Mouse (Mus musculus) hindbrain, embryonic 13.5 days (tissue): ENCODE measurements around the gene Poc1a. TPM values are rescaled to one million over a fixed set of nuclear protein-coding genes. Genes with fewer than 3 reads are reported as not detected.

ENCODE experiments used
- ATAC-seq: fragments of 200-750 bp; cut with Nextera tagmentation; 2 replicates; pipeline ENCODE4 v1.8.0; 2017; ENCODE audit warnings: moderate TSS enrichment; ENCODE audit not compliant: low FRiP score
- H3K27ac ChIP-seq: fragments of 300-500 bp; sonication (generic); 2 replicates; pipeline ENCODE4 v1.5.1; 2015; ENCODE audit warnings: inconsistent platforms, mild to moderate bottlenecking, moderate library complexity
- H3K27me3 ChIP-seq: fragments of 300-500 bp; sonication (generic); 2 replicates; pipeline ENCODE4 v1.6.1; 2015; ENCODE audit warnings: mild to moderate bottlenecking, inconsistent platforms
- H3K36me3 ChIP-seq: fragments of 300-500 bp; sonication (generic); 2 replicates; pipeline ENCODE4 v1.6.1; 2015; ENCODE audit warnings: mild to moderate bottlenecking, inconsistent platforms
- H3K4me1 ChIP-seq: fragments of 300-500 bp; sonication (generic); replicated peaks from 2 replicates; pipeline ENCODE4 v1.6.1; 2015; ENCODE audit warnings: inconsistent platforms
- H3K4me2 ChIP-seq: fragments of 300-500 bp; sonication (generic); 2 replicates; pipeline ENCODE4 v1.6.1; 2015; ENCODE audit warnings: inconsistent platforms, mild to moderate bottlenecking, moderate library complexity
- H3K4me3 ChIP-seq: fragments of 300-500 bp; sonication (generic); 2 replicates; pipeline ENCODE4 v1.5.1; 2015; ENCODE audit warnings: mild to moderate bottlenecking, inconsistent platforms
- H3K9ac ChIP-seq: fragments of 300-500 bp; sonication (generic); 2 replicates; pipeline ENCODE4 v1.6.1; 2015; ENCODE audit warnings: mild to moderate bottlenecking, inconsistent platforms
- H3K9me3 ChIP-seq: fragments of 300-500 bp; sonication (generic); 2 replicates; pipeline ENCODE4 v1.6.1; 2016; ENCODE audit warnings: inconsistent platforms
- WGBS: fragments of 180-500 bp; shearing (Covaris S2); methylation state at CpG from one replicate; pipeline ENCODE4 v1.1.7; 2015; 5-methylcytosine and 5-hydroxymethylcytosine counted together
- polyA plus RNA-seq: library from polyadenylated mRNA; unstranded; fragments of >200 nt; fragmentation: Nextera tagmentation; extraction: Ambion mirVana; gene quantifications from 2 replicates; pipeline ENCODE4 v1.2.1, GENCODE M21; 2015

The Poc1a gene
- polyA plus RNA-seq, 1 experiment from 2014 or later: 8.9 TPM

GRCm38 (mm10) chr9:106306662-106307351 is 25.9 kb downstream of the Poc1a start:
- Histone ChIP-seq H3K4me2 (no peak overlapping the region), H3K36me3 (peaks cover 3% of the 10 kb centered on the region; the same call in 1 of the 2 replicates), H3K27me3 (no peaks in the 10 kb centered on the region), H3K27ac (no peak overlapping the region), H3K9me3 (no peaks in the 10 kb centered on the region), H3K9ac (no peak overlapping the region), H3K4me3 (no peak overlapping the region), H3K4me1 (no peaks in the 10 kb centered on the region)
- WGBS: 47% methylated on average over 8 of the region's 8 CpGs
- ATAC-seq: 0 out of 2 replicates have a peak, but pooled peaks have one; percentile 59

- WGBS: 91% methylated on average over 5 of the region's 5 CpGs
- Histone ChIP-seq H3K4me3 (no peak overlapping the region), H3K9ac (no peak overlapping the region), H3K9me3 (no peaks in the 10 kb centered on the region), H3K4me1 (no peaks in the 10 kb centered on the region), H3K27me3 (no peaks in the 10 kb centered on the region), H3K36me3 (peaks cover 3% of the 10 kb centered on the region; the same call in 1 of the 2 replicates), H3K27ac (no peak overlapping the region), H3K4me2 (no peak overlapping the region)
- no peak for ATAC-seq
Measured at GRCm38 (mm10) chr9:106308151-106308550, 27.3 kb downstream of the Poc1a start.

GRCm38 (mm10) chr9:106308555-106308954 is 27.7 kb downstream of the Poc1a start:
- Histone ChIP-seq H3K4me1 (no peaks in the 10 kb centered on the region), H3K4me2 (no peak overlapping the region), H3K27ac (0 out of 2 replicates have a peak overlapping the region, but pooled peaks have one; percentile 48), H3K9me3 (no peaks in the 10 kb centered on the region), H3K9ac (0 out of 2 replicates have a peak overlapping the region, but pooled peaks have one; percentile 49), H3K4me3 (no peak overlapping the region), H3K27me3 (no peaks in the 10 kb centered on the region), H3K36me3 (peaks cover 3% of the 10 kb centered on the region; the same call in 1 of the 2 replicates)
- no peak for ATAC-seq
- 95% methylated on average over 2 of the region's 2 CpGs for WGBS

- Histone ChIP-seq H3K4me3 (no peak overlapping the region), H3K36me3 (peaks cover 3% of the 10 kb centered on the region; the same call in 1 of the 2 replicates), H3K9me3 (no peaks in the 10 kb centered on the region), H3K4me1 (no peaks in the 10 kb centered on the region), H3K27me3 (no peaks in the 10 kb centered on the region), H3K4me2 (no peak overlapping the region), H3K9ac (0 out of 2 replicates have a peak overlapping the region, but pooled peaks have one; percentile 49), H3K27ac (0 out of 2 replicates have a peak overlapping the region, but pooled peaks have one; percentile 48)
- WGBS: 94% methylated on average over 5 of the region's 5 CpGs
- no peak for ATAC-seq
Measured at GRCm38 (mm10) chr9:106308983-106309382, 28.1 kb downstream of the Poc1a start.

DNA sequence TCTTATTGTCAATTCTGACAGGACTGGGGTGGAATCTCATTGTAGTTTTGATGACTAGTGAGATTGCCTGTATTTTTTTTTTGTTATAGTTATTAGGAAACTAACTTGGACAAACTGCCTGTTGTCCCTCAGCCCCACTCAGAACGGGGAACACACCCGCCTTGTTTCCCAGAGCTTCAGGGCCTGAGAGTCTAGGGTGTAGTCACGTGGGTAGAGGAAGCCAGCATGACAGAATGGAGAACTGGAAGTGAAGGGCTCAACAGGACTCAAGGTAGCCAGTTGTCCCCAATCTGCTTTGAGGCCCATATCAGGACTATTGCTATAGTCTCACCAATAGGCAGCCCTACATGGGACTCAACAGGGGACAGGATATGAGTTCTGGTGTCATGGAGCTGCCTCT is 29.0 kb downstream of the Poc1a start:
- H3K4me1 ChIP-seq: no peaks in the 10 kb centered on the region
- no peak overlapping the region for H3K9ac ChIP-seq
- 88% methylated on average over 3 of the region's 3 CpGs for WGBS

DNA sequence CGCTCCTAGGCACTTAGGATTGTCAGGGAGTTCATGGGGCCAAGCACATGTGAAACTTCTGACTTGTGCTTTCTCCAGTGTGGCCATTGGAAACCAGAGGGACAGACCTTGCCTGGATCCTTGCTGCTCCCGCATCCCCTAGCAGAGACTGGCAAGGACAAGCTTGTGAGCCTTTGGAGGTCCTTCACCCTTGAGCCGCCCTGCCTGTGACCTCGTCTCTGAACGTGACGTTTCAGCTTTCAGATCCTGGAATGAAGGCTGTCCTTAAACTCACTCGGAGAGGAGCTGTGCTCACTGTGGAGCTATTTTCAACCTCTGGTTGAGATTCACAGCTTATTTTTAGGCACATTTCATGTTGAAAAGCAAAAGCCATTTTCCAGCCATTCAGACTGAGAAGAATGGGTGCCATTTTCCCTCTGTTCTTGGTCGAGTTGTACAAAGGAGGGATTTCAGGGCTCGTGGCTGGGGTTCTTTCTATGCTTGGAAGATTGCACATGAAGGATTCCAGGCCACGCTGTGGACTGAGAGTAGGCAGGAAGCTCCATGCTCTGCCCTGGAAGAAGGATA is 30.8 kb downstream of the Poc1a start:
- Histone ChIP-seq H3K4me3 (no peak overlapping the region), H3K9me3 (no peaks in the 10 kb centered on the region), H3K36me3 (peaks cover 3% of the 10 kb centered on the region; the same call in 1 of the 2 replicates), H3K27me3 (no peaks in the 10 kb centered on the region), H3K4me2 (no peak overlapping the region), H3K9ac (no peak overlapping the region), H3K4me1 (no peaks in the 10 kb centered on the region), H3K27ac (no peak overlapping the region)
- no peak for ATAC-seq
- 78% methylated on average over 10 of the region's 10 CpGs for WGBS

More for the DNA sequence above, 29.0 kb downstream of the Poc1a start:
- H3K27ac ChIP-seq: no peak overlapping the region
- no peak overlapping the region for H3K4me2 ChIP-seq
- H3K4me3 ChIP-seq: no peak overlapping the region
- no peaks in the 10 kb centered on the region for H3K9me3 ChIP-seq
- ATAC-seq: no peak
- peaks cover 3% of the 10 kb centered on the region; the same call in 1 of the 2 replicates for H3K36me3 ChIP-seq
- H3K27me3 ChIP-seq: no peaks in the 10 kb centered on the region

DNA sequence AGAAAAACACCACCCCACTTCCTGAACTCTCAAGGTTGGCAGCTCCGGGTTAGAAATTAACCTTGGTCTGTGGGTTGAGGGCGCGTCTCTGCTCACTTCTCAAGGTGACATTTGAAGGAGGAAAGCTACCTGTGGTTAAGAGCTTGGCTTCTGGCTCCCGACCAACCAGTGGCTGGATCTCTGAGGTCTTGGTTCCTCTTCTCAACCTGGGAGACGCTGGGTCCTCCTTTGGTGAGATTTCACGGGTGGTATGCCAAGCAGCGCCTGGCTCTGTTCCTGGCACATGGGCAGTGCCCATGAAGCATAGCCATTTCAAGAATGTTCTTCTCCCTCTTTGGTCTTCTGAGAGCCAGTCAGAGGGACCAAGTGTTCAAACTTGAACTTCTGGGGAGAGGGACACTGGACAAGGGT is 32.1 kb downstream of the Poc1a start:
- Histone ChIP-seq H3K4me3 (no peak overlapping the region), H3K9ac (no peak overlapping the region), H3K27ac (no peak overlapping the region), H3K4me2 (no peak overlapping the region), H3K9me3 (no peaks in the 10 kb centered on the region), H3K36me3 (peaks cover 3% of the 10 kb centered on the region; the same call in 1 of the 2 replicates), H3K27me3 (no peaks in the 10 kb centered on the region), H3K4me1 (no peaks in the 10 kb centered on the region)
- ATAC-seq: no peak
- 95% methylated on average over 7 of the region's 7 CpGs for WGBS

- no peaks in the 10 kb centered on the region for H3K9me3 ChIP-seq
- no peak overlapping the region for H3K27ac ChIP-seq
- H3K4me3 ChIP-seq: no peak overlapping the region
- no peaks in the 10 kb centered on the region for H3K36me3 ChIP-seq
- peaks cover 9% of the 10 kb centered on the region for H3K4me1 ChIP-seq
- no peak for ATAC-seq
- no peak overlapping the region for H3K4me2 ChIP-seq
- WGBS: 78% methylated on average over 3 of the region's 3 CpGs
- no peak overlapping the region for H3K9ac ChIP-seq
- H3K27me3 ChIP-seq: no peaks in the 10 kb centered on the region
Measured at GRCm38 (mm10) chr9:106314196-106314595, 33.3 kb downstream of the Poc1a start.

GRCm38 (mm10) chr9:106318074-106318473 is 37.2 kb downstream of the Poc1a start:
- no peak for ATAC-seq
- 82% methylated on average over 2 of the region's 2 CpGs for WGBS

GRCm38 (mm10) chr9:106319095-106319494 is 38.2 kb downstream of the Poc1a start:
- 60% methylated on average over 2 of the region's 2 CpGs for WGBS
- Histone ChIP-seq H3K9me3 (no peaks in the 10 kb centered on the region), H3K27ac (no peak overlapping the region), H3K27me3 (no peaks in the 10 kb centered on the region), H3K9ac (no peak overlapping the region), H3K4me2 (no peak overlapping the region), H3K36me3 (no peaks in the 10 kb centered on the region), H3K4me3 (no peak overlapping the region), H3K4me1 (peaks cover 11% of the 10 kb centered on the region)
- ATAC-seq: no peak

More at GRCm38 (mm10) chr9:106318074-106318473, 37.2 kb downstream of the Poc1a start:
- Histone ChIP-seq H3K9me3 (no peaks in the 10 kb centered on the region), H3K27ac (no peak overlapping the region; the same call in 1 of the 2 replicates), H3K4me2 (no peak overlapping the region), H3K4me3 (no peak overlapping the region), H3K4me1 (peaks cover 11% of the 10 kb centered on the region), H3K9ac (no peak overlapping the region), H3K27me3 (no peaks in the 10 kb centered on the region), H3K36me3 (no peaks in the 10 kb centered on the region)

DNA sequence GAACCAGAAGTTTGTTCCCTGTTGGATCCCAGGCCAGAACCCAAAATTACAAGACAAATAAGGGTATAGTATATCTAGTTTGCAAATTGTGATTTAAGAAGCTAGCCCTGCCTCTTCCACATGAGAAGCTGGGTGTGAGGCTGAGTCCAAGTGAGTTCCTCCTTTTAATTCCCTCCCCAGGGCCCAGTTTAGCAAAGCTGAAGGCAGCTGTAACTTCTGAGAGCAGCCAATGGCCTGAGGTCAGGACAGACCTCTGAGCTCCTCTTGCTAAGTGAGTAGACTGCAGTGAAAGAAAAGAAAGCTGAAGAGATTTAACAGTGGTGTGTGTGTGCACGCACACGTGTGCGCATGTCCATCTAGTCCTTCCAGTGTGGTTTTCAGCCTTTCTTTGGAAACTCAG is 41.6 kb downstream of the Poc1a start:
- H3K4me3 ChIP-seq: no peak overlapping the region
- no peaks in the 10 kb centered on the region for H3K36me3 ChIP-seq
- H3K4me1 ChIP-seq: peaks cover 13% of the 10 kb centered on the region
- H3K9me3 ChIP-seq: no peaks in the 10 kb centered on the region
- no peak for ATAC-seq
- WGBS: 95% methylated on average over 3 of the region's 3 CpGs
- H3K4me2 ChIP-seq: no peak overlapping the region
- 0 out of 2 replicates have a peak overlapping the region, but pooled peaks have one; percentile 19 for H3K9ac ChIP-seq
- no peak overlapping the region for H3K27ac ChIP-seq
- no peaks in the 10 kb centered on the region for H3K27me3 ChIP-seq

GRCm38 (mm10) chr9:106326241-106326640 is 45.4 kb downstream of the Poc1a start:
- no peak overlapping the region; the same call in 1 of the 2 replicates for H3K9ac ChIP-seq
- H3K4me1 ChIP-seq: peaks cover 8% of the 10 kb centered on the region; the same call in 1 of the 2 replicates
- H3K27me3 ChIP-seq: no peaks in the 10 kb centered on the region
- H3K4me2 ChIP-seq: no peak overlapping the region
- H3K9me3 ChIP-seq: no peaks in the 10 kb centered on the region
- H3K36me3 ChIP-seq: no peaks in the 10 kb centered on the region
- WGBS: 77% methylated on average over 8 of the region's 8 CpGs
- H3K4me3 ChIP-seq: no peak overlapping the region
- ATAC-seq: no peak
- H3K27ac ChIP-seq: no peak overlapping the region
